Mouse (Mus musculus): ENCODE results near the gene G6pc3. TPM values are rescaled to one million over a fixed set of nuclear protein-coding genes. Genes with fewer than 3 reads are reported as not detected.

G6pc3 gene
- polyA plus RNA-seq, 1 experiment from 2014 or later = 14.4 TPM

GRCm38 (mm10) chr11:102228191-102228545 lies 38.7 kb downstream of the G6pc3 start:
- peak overlapping the region; percentile 97 for H3K4me2 ChIP-seq
- H3K4me1 ChIP-seq (replicated peaks) = peaks cover 53% of the 10 kb centered on the region
- H3K36me3 ChIP-seq = no peaks in the 10 kb centered on the region
- H3K27me3 ChIP-seq = peaks cover 51% of the 10 kb centered on the region
- H3K9me3 ChIP-seq (replicated peaks) = no peaks in the 10 kb centered on the region
- no peak overlapping the region for H3K27ac ChIP-seq
- ATAC-seq (ENCODE audit: low read depth) (no peak), DNase-seq (no peak)
- H3K9ac ChIP-seq = no peak overlapping the region
- WGBS (ENCODE audit: insufficient replicate concordance) = 31% methylated on average over 9 of the region's 9 CpGs
- H3K4me3 ChIP-seq (replicated peaks) = peak overlapping the region; percentile 80

- peak overlapping the region; percentile 89 for H3K9ac ChIP-seq
- H3K9me3 ChIP-seq (replicated peaks) = no peaks in the 10 kb centered on the region
- WGBS (ENCODE audit: insufficient replicate concordance) = 23% methylated on average over 7 of the region's 7 CpGs
- peak overlapping the region; percentile 97 for H3K4me2 ChIP-seq
- H3K27ac ChIP-seq = no peak overlapping the region
- peaks cover 47% of the 10 kb centered on the region for H3K4me1 ChIP-seq (replicated peaks)
- peak overlapping the region; percentile 80 for H3K4me3 ChIP-seq (replicated peaks)
- no peaks in the 10 kb centered on the region for H3K36me3 ChIP-seq
- no peak for ATAC-seq (ENCODE audit: low read depth)
- no peak for DNase-seq
- peaks cover 47% of the 10 kb centered on the region for H3K27me3 ChIP-seq
These were observed 39.3 kb downstream of the G6pc3 start for GRCm38 (mm10) chr11:102228646-102229268.

- Histone ChIP-seq H3K4me1 (replicated peaks) (peaks cover 40% of the 10 kb centered on the region), H3K27ac (peak overlapping the region; percentile 82), H3K4me2 (peak overlapping the region; percentile 97), H3K9me3 (replicated peaks) (no peaks in the 10 kb centered on the region), H3K27me3 (peaks cover 47% of the 10 kb centered on the region), H3K36me3 (no peaks in the 10 kb centered on the region), H3K9ac (peak overlapping the region; percentile 89), H3K4me3 (replicated peaks) (peak overlapping the region; percentile 80)
- peak; percentile 18 for DNase-seq
- peak; percentile 64 for ATAC-seq (ENCODE audit: low read depth)
- WGBS (ENCODE audit: insufficient replicate concordance) = 1% methylated on average over 47 of the region's 47 CpGs
These were observed 40.0 kb downstream of the G6pc3 start for GRCm38 (mm10) chr11:102229331-102229953.

GRCm38 (mm10) chr11:102230006-102230741 lies 40.8 kb downstream of the G6pc3 start, which contains the start of gene Hdac5:
Gene Hdac5 (minus strand): TSS chr11:102230166.
- H3K27me3 ChIP-seq = peaks cover 39% of the 10 kb centered on the region
- H3K9me3 ChIP-seq (replicated peaks) = no peaks in the 10 kb centered on the region
- ATAC-seq (ENCODE audit: low read depth) (peak; percentile 95), DNase-seq (peak; percentile 96)
- H3K4me3 ChIP-seq (replicated peaks) = peak within 1 kb of the TSS; percentile 80
- H3K36me3 ChIP-seq = no peaks in the 10 kb centered on the region
- H3K4me1 ChIP-seq (replicated peaks) = peaks cover 33% of the 10 kb centered on the region
- H3K4me2 ChIP-seq = peak within 1 kb of the TSS; percentile 97
- WGBS (ENCODE audit: insufficient replicate concordance) = 1% methylated on average over 41 of the region's 49 CpGs
- peak within 1 kb of the TSS; percentile 89 for H3K9ac ChIP-seq
- peak within 1 kb of the TSS; percentile 82 for H3K27ac ChIP-seq

- H3K9me3 ChIP-seq (replicated peaks) = no peaks in the 10 kb centered on the region
- no peaks in the 10 kb centered on the region for H3K36me3 ChIP-seq
- WGBS (ENCODE audit: insufficient replicate concordance) = 6% methylated on average over 2 of the region's 2 CpGs
- no peak overlapping the region for H3K27ac ChIP-seq
- H3K27me3 ChIP-seq = no peaks in the 10 kb centered on the region
- H3K4me2 ChIP-seq = no peak overlapping the region
- H3K4me3 ChIP-seq (replicated peaks) = no peak overlapping the region
- peaks cover 10% of the 10 kb centered on the region; the same call in 1 of the 2 replicates for H3K4me1 ChIP-seq (replicated peaks)
- DNase-seq (no peak), ATAC-seq (ENCODE audit: low read depth) (no peak)
- H3K9ac ChIP-seq = no peak overlapping the region
These were observed 46.6 kb downstream of the G6pc3 start for GRCm38 (mm10) chr11:102236022-102236421.

- H3K9me3 ChIP-seq (replicated peaks) = no peaks in the 10 kb centered on the region
- peaks cover 23% of the 10 kb centered on the region for H3K4me1 ChIP-seq (replicated peaks)
- no peak overlapping the region for H3K9ac ChIP-seq
- no peak overlapping the region for H3K4me2 ChIP-seq
- peaks cover 21% of the 10 kb centered on the region for H3K27me3 ChIP-seq
- ATAC-seq (ENCODE audit: low read depth) (no peak), DNase-seq (no peak)
- H3K27ac ChIP-seq = no peak overlapping the region
- no peak overlapping the region for H3K4me3 ChIP-seq (replicated peaks)
- 73% methylated on average over 6 of the region's 6 CpGs for WGBS (ENCODE audit: insufficient replicate concordance)
- H3K36me3 ChIP-seq = no peaks in the 10 kb centered on the region
These were observed 51.2 kb downstream of the G6pc3 start for GRCm38 (mm10) chr11:102240636-102241035.

- no peak overlapping the region for H3K4me3 ChIP-seq (replicated peaks)
- peaks cover 26% of the 10 kb centered on the region for H3K27me3 ChIP-seq
- H3K9ac ChIP-seq = no peak overlapping the region
- H3K4me2 ChIP-seq = no peak overlapping the region
- H3K27ac ChIP-seq = no peak overlapping the region
- ATAC-seq (ENCODE audit: low read depth) = peak; percentile 71
- WGBS (ENCODE audit: insufficient replicate concordance) = 60% methylated on average over 5 of the region's 5 CpGs
- no peaks in the 10 kb centered on the region for H3K36me3 ChIP-seq
- no peak for DNase-seq
- H3K9me3 ChIP-seq (replicated peaks) = no peaks in the 10 kb centered on the region
- H3K4me1 ChIP-seq (replicated peaks) = peaks cover 20% of the 10 kb centered on the region
These were observed 51.8 kb downstream of the G6pc3 start for GRCm38 (mm10) chr11:102241246-102241645.

- 49% methylated on average over 5 of the region's 5 CpGs for WGBS (ENCODE audit: insufficient replicate concordance)
- H3K9ac ChIP-seq = no peak overlapping the region
- H3K36me3 ChIP-seq = no peaks in the 10 kb centered on the region
- no peak overlapping the region for H3K4me2 ChIP-seq
- H3K27ac ChIP-seq = no peak overlapping the region
- DNase-seq (no peak), ATAC-seq (ENCODE audit: low read depth) (no peak)
- H3K27me3 ChIP-seq = peaks cover 26% of the 10 kb centered on the region
- no peaks in the 10 kb centered on the region for H3K9me3 ChIP-seq (replicated peaks)
- peaks cover 19% of the 10 kb centered on the region for H3K4me1 ChIP-seq (replicated peaks)
- H3K4me3 ChIP-seq (replicated peaks) = no peak overlapping the region
These were observed 52.5 kb downstream of the G6pc3 start for GRCm38 (mm10) chr11:102241874-102242273.

Small RNA genes within 50 kb of the gene (microRNA-seq; reads per million reads assigned to microRNA genes)
- gene Mir8101 = 2.9 reads per million, percentile 3 among the genes with 10 or more reads in this experiment

Other genes with a start within 250 kb of the G6pc3 start
- gene Sost, start 222.6 kb upstream of the G6pc3 start, polyA plus RNA-seq (2015; fragmentation: Nextera tagmentation; extraction: Ambion mirVana) = 0.06 TPM in 1 of 2 replicates, not detected in the other
- not detected in 2 replicates for gene Cfap97d1, start 205.3 kb upstream of the G6pc3 start, polyA plus RNA-seq (2015; fragmentation: Nextera tagmentation; extraction: Ambion mirVana)
- gene Dusp3, start 202.6 kb upstream of the G6pc3 start, polyA plus RNA-seq (2015; fragmentation: Nextera tagmentation; extraction: Ambion mirVana) = 9.8 and 11.2 TPM in 2 replicates
- gene Mpp3, start 161.2 kb upstream of the G6pc3 start, polyA plus RNA-seq (2015; fragmentation: Nextera tagmentation; extraction: Ambion mirVana) = 0.24 and 0.36 TPM in 2 replicates
- gene Cd300lg, start 148.1 kb upstream of the G6pc3 start, polyA plus RNA-seq (2015; fragmentation: Nextera tagmentation; extraction: Ambion mirVana) = 0.51 and 0.63 TPM in 2 replicates
- 10.2 and 13.3 TPM in 2 replicates for gene Mpp2, start 101.1 kb upstream of the G6pc3 start, polyA plus RNA-seq (2015; fragmentation: Nextera tagmentation; extraction: Ambion mirVana)
- not detected in 2 replicates for gene Ppy, start 88.3 kb upstream of the G6pc3 start, polyA plus RNA-seq (2015; fragmentation: Nextera tagmentation; extraction: Ambion mirVana)
- not detected in 2 replicates for gene Pyy, start 81.8 kb upstream of the G6pc3 start, polyA plus RNA-seq (2015; fragmentation: Nextera tagmentation; extraction: Ambion mirVana)
- gene Nags, start 44.1 kb upstream of the G6pc3 start, polyA plus RNA-seq (2015; fragmentation: Nextera tagmentation; extraction: Ambion mirVana) = 8.7 and 11.2 TPM in 2 replicates
- gene Tmem101, start 33.2 kb upstream of the G6pc3 start, polyA plus RNA-seq (2015; fragmentation: Nextera tagmentation; extraction: Ambion mirVana) = 12.8 and 14.3 TPM in 2 replicates
- 92.6 and 95.3 TPM in 2 replicates for gene Lsm12, start 4.3 kb upstream of the G6pc3 start, polyA plus RNA-seq (2015; fragmentation: Nextera tagmentation; extraction: Ambion mirVana)
- 12.8 and 12.9 TPM in 2 replicates for gene Hdac5, start 40.5 kb downstream of the G6pc3 start, polyA plus RNA-seq (2015; fragmentation: Nextera tagmentation; extraction: Ambion mirVana)
- 14.6 and 16.4 TPM in 2 replicates for gene BC030867, start 59.3 kb downstream of the G6pc3 start, polyA plus RNA-seq (2015; fragmentation: Nextera tagmentation; extraction: Ambion mirVana)
- 0.06 and 0.08 TPM in 2 replicates for gene Asb16, start 79.1 kb downstream of the G6pc3 start, polyA plus RNA-seq (2015; fragmentation: Nextera tagmentation; extraction: Ambion mirVana)
- gene Tmub2, start 95.3 kb downstream of the G6pc3 start, polyA plus RNA-seq (2015; fragmentation: Nextera tagmentation; extraction: Ambion mirVana) = 22.8 and 24.9 TPM in 2 replicates
- gene Atxn7l3, start 107.0 kb downstream of the G6pc3 start, polyA plus RNA-seq (2015; fragmentation: Nextera tagmentation; extraction: Ambion mirVana) = 4.6 and 4.9 TPM in 2 replicates
- gene Ubtf, start 130.1 kb downstream of the G6pc3 start, polyA plus RNA-seq (2015; fragmentation: Nextera tagmentation; extraction: Ambion mirVana) = 70.0 and 81.5 TPM in 2 replicates
- gene Slc4a1, start 176.6 kb downstream of the G6pc3 start, polyA plus RNA-seq (2015; fragmentation: Nextera tagmentation; extraction: Ambion mirVana) = 734 and 914 TPM in 2 replicates
- gene Rundc3a, start 203.8 kb downstream of the G6pc3 start, polyA plus RNA-seq (2015; fragmentation: Nextera tagmentation; extraction: Ambion mirVana) = 1.5 and 1.7 TPM in 2 replicates
- gene Slc25a39, start 218.3 kb downstream of the G6pc3 start, polyA plus RNA-seq (2015; fragmentation: Nextera tagmentation; extraction: Ambion mirVana) = 388 and 390 TPM in 2 replicates
- 59.5 and 63.3 TPM in 2 replicates for gene Grn, start 240.7 kb downstream of the G6pc3 start, polyA plus RNA-seq (2015; fragmentation: Nextera tagmentation; extraction: Ambion mirVana)